Mouse (Mus musculus): ENCODE data around the gene Lats2. TPM values are rescaled to one million over a fixed set of nuclear protein-coding genes. Genes with fewer than 3 reads are reported as not detected.

Gene Lats2
- total and polyA plus RNA-seq, 2 experiments from 2014 or later = 17.2 to 43.7 TPM

GRCm38 (mm10) chr14:57789759-57790158 lies 31.6 kb upstream of the Lats2 start:
- Histone ChIP-seq H3K36me3 (replicated peaks; ENCODE audit: control insufficient read depth, insufficient read depth, low read length) (no peaks in the 10 kb centered on the region), H3K27ac (ENCODE audit: low read depth) (no peak overlapping the region), H3K4me1 (ENCODE audit: control insufficient read depth, insufficient read depth) (no peaks in the 10 kb centered on the region), H3K27me3 (ENCODE audit: control insufficient read depth, insufficient read depth, low read length) (no peaks in the 10 kb centered on the region), H3K9ac (replicated peaks; ENCODE audit: low read depth, low read length) (no peak overlapping the region), H3K4me3 (ENCODE audit: low read depth, low read length) (no peak overlapping the region), H3K4me2 (ENCODE audit: low read depth, low read length) (no peak overlapping the region), H3K9me3 (replicated peaks; ENCODE audit: control insufficient read depth, low read length) (no peaks in the 10 kb centered on the region)
- TF ChIP-seq CTCF (IDR thresholded peaks at IDR 0.05; ENCODE audit: low read depth) (no peak), EP300 (IDR thresholded peaks at IDR 0.05; ENCODE audit: low read depth) (no peak)
- DNase-seq (ENCODE audit: low spot score) = no peak
- 82% methylated on average over 9 of the region's 9 CpGs for WGBS
- ATAC-seq (ENCODE audit: insufficient read depth, low read depth) = no peak

- Histone ChIP-seq H3K4me2 (ENCODE audit: low read depth, low read length) (no peak overlapping the region), H3K9me3 (replicated peaks; ENCODE audit: control insufficient read depth, low read length) (no peaks in the 10 kb centered on the region), H3K4me3 (ENCODE audit: low read depth, low read length) (no peak overlapping the region), H3K4me1 (ENCODE audit: control insufficient read depth, insufficient read depth) (no peaks in the 10 kb centered on the region), H3K27me3 (ENCODE audit: control insufficient read depth, insufficient read depth, low read length) (no peaks in the 10 kb centered on the region), H3K36me3 (replicated peaks; ENCODE audit: control insufficient read depth, insufficient read depth, low read length) (no peaks in the 10 kb centered on the region), H3K27ac (ENCODE audit: low read depth) (no peak overlapping the region), H3K9ac (replicated peaks; ENCODE audit: low read depth, low read length) (no peak overlapping the region)
- no peak for ATAC-seq (ENCODE audit: insufficient read depth, low read depth)
- 72% methylated on average over 2 of the region's 2 CpGs for WGBS
- TF ChIP-seq EP300 (IDR thresholded peaks at IDR 0.05; ENCODE audit: low read depth) (no peak), CTCF (IDR thresholded peaks at IDR 0.05; ENCODE audit: low read depth) (no peak)
- no peak for DNase-seq (ENCODE audit: low spot score)
Observed at GRCm38 (mm10) chr14:57789311-57789710, 31.1 kb upstream of the Lats2 start.

- Histone ChIP-seq H3K36me3 (replicated peaks; ENCODE audit: control insufficient read depth, insufficient read depth, low read length) (no peaks in the 10 kb centered on the region), H3K4me1 (ENCODE audit: control insufficient read depth, insufficient read depth) (no peaks in the 10 kb centered on the region), H3K27ac (ENCODE audit: low read depth) (no peak overlapping the region), H3K4me2 (ENCODE audit: low read depth, low read length) (no peak overlapping the region), H3K9ac (replicated peaks; ENCODE audit: low read depth, low read length) (no peak overlapping the region), H3K9me3 (replicated peaks; ENCODE audit: control insufficient read depth, low read length) (no peaks in the 10 kb centered on the region), H3K4me3 (ENCODE audit: low read depth, low read length) (no peak overlapping the region), H3K27me3 (ENCODE audit: control insufficient read depth, insufficient read depth, low read length) (no peaks in the 10 kb centered on the region)
- no peak for ATAC-seq (ENCODE audit: insufficient read depth, low read depth)
- TF ChIP-seq EP300 (IDR thresholded peaks at IDR 0.05; ENCODE audit: low read depth) = no peak
- no peak for TF ChIP-seq CTCF (IDR thresholded peaks at IDR 0.05; ENCODE audit: low read depth)
- DNase-seq (ENCODE audit: low spot score) = no peak
- 43% methylated on average over 4 of the region's 4 CpGs for WGBS
Observed at GRCm38 (mm10) chr14:57787406-57787805, 29.2 kb upstream of the Lats2 start.

GRCm38 (mm10) chr14:57772157-57772815 lies 14.1 kb upstream of the Lats2 start:
- H3K4me2 ChIP-seq (ENCODE audit: low read depth, low read length) = no peak overlapping the region
- H3K4me1 ChIP-seq (ENCODE audit: control insufficient read depth, insufficient read depth) = no peaks in the 10 kb centered on the region
- H3K36me3 ChIP-seq (replicated peaks; ENCODE audit: control insufficient read depth, insufficient read depth, low read length) = no peaks in the 10 kb centered on the region
- no peak overlapping the region for H3K27ac ChIP-seq (ENCODE audit: low read depth)
- H3K27me3 ChIP-seq (ENCODE audit: control insufficient read depth, insufficient read depth, low read length) = no peaks in the 10 kb centered on the region
- no peak for ATAC-seq (ENCODE audit: insufficient read depth, low read depth)
- TF ChIP-seq CTCF (IDR thresholded peaks at IDR 0.05; ENCODE audit: low read depth) = no peak
- no peak for TF ChIP-seq EP300 (IDR thresholded peaks at IDR 0.05; ENCODE audit: low read depth)
- WGBS = 60% methylated on average over 6 of the region's 6 CpGs
- no peak for DNase-seq (ENCODE audit: low spot score)
- H3K9me3 ChIP-seq (replicated peaks; ENCODE audit: control insufficient read depth, low read length) = no peaks in the 10 kb centered on the region
- H3K4me3 ChIP-seq (ENCODE audit: low read depth, low read length) = no peak overlapping the region
- no peak overlapping the region for H3K9ac ChIP-seq (replicated peaks; ENCODE audit: low read depth, low read length)

- ATAC-seq (ENCODE audit: insufficient read depth, low read depth) = no peak
- TF ChIP-seq EP300 (IDR thresholded peaks at IDR 0.05; ENCODE audit: low read depth) (no peak), CTCF (IDR thresholded peaks at IDR 0.05; ENCODE audit: low read depth) (no peak)
- Histone ChIP-seq H3K27ac (ENCODE audit: low read depth) (no peak overlapping the region), H3K4me2 (ENCODE audit: low read depth, low read length) (no peak overlapping the region), H3K9me3 (replicated peaks; ENCODE audit: control insufficient read depth, low read length) (no peaks in the 10 kb centered on the region), H3K4me3 (ENCODE audit: low read depth, low read length) (no peak overlapping the region), H3K27me3 (ENCODE audit: control insufficient read depth, insufficient read depth, low read length) (no peaks in the 10 kb centered on the region), H3K4me1 (ENCODE audit: control insufficient read depth, insufficient read depth) (no peaks in the 10 kb centered on the region), H3K36me3 (replicated peaks; ENCODE audit: control insufficient read depth, insufficient read depth, low read length) (no peaks in the 10 kb centered on the region), H3K9ac (replicated peaks; ENCODE audit: low read depth, low read length) (no peak overlapping the region)
- WGBS = 84% methylated on average over 5 of the region's 5 CpGs
- DNase-seq (ENCODE audit: low spot score) = no peak
Observed at GRCm38 (mm10) chr14:57769102-57769501, 10.9 kb upstream of the Lats2 start.
